Mouse (Mus musculus): ENCODE results near the gene Map7.
A peak's percentile ranks its signal among the peaks of the same experiment; 100 is the strongest.

The Map7 gene

GRCm38 (mm10) chr10:20148130-20148772, at the start of gene Map7:
Map7 (plus strand) TSS chr10:20148471.
- no peak for DNase-seq (ENCODE audit: low read depth, low spot score)

GRCm38 (mm10) chr10:20101456-20101855, 46.8 kb upstream of the Map7 start:
- no peak for DNase-seq (ENCODE audit: low read depth, low spot score)

- no peak for DNase-seq (ENCODE audit: low read depth, low spot score)
Measured at GRCm38 (mm10) chr10:20104271-20104931, 43.9 kb upstream of the Map7 start.

- no peak for DNase-seq (ENCODE audit: low read depth, low spot score)
Measured at GRCm38 (mm10) chr10:20105575-20105974, 42.7 kb upstream of the Map7 start.

- no peak for DNase-seq (ENCODE audit: low read depth, low spot score)
Measured at GRCm38 (mm10) chr10:20107031-20107430, 41.2 kb upstream of the Map7 start.

- DNase-seq (ENCODE audit: low read depth, low spot score), result no peak
Measured at GRCm38 (mm10) chr10:20111508-20111907, 36.8 kb upstream of the Map7 start.

- DNase-seq (ENCODE audit: low read depth, low spot score), result no peak
Measured at GRCm38 (mm10) chr10:20112026-20112973, 36.0 kb upstream of the Map7 start.

GRCm38 (mm10) chr10:20119504-20120425, 28.5 kb upstream of the Map7 start:
- DNase-seq (ENCODE audit: low read depth, low spot score), result no peak

- no peak for DNase-seq (ENCODE audit: low read depth, low spot score)
Measured at GRCm38 (mm10) chr10:20121981-20122380, 26.3 kb upstream of the Map7 start.

- DNase-seq (ENCODE audit: low read depth, low spot score), result no peak
Measured at GRCm38 (mm10) chr10:20123401-20123800, 24.9 kb upstream of the Map7 start.

GRCm38 (mm10) chr10:20124576-20124975, 23.7 kb upstream of the Map7 start:
- DNase-seq (ENCODE audit: low read depth, low spot score), result no peak

- peak; percentile 65 for DNase-seq (ENCODE audit: low read depth, low spot score)
Measured at GRCm38 (mm10) chr10:20125226-20125625, 23.0 kb upstream of the Map7 start.

GRCm38 (mm10) chr10:20132933-20133652, 15.2 kb upstream of the Map7 start:
- peak; percentile 13 for DNase-seq (ENCODE audit: low read depth, low spot score)

- no peak for DNase-seq (ENCODE audit: low read depth, low spot score)
Measured at GRCm38 (mm10) chr10:20135350-20136058, 12.8 kb upstream of the Map7 start.

GRCm38 (mm10) chr10:20136505-20136904, 11.8 kb upstream of the Map7 start:
- DNase-seq (ENCODE audit: low read depth, low spot score), result no peak

GRCm38 (mm10) chr10:20141376-20141775, 6.9 kb upstream of the Map7 start:
- DNase-seq (ENCODE audit: low read depth, low spot score), result no peak

GRCm38 (mm10) chr10:20148773-20149120, 476 bp downstream of the Map7 start:
- peak; percentile 29 for DNase-seq (ENCODE audit: low read depth, low spot score)

- DNase-seq (ENCODE audit: low read depth, low spot score), result peak; percentile 33
Measured at GRCm38 (mm10) chr10:20149121-20149834, 1.0 kb downstream of the Map7 start.

GRCm38 (mm10) chr10:20149835-20150355, 1.6 kb downstream of the Map7 start:
- DNase-seq (ENCODE audit: low read depth, low spot score), result peak; percentile 28

Measured in forelimb bud, embryonic 11.5 days (tissue).